Mouse (Mus musculus) embryo, embryonic 11.5 days (tissue): Measurements from ENCODE around the gene Slc17a1.

ENCODE experiments used
- DNase-seq: peaks from one replicate; pipeline ENCODE4 v3.0.0-alpha.2; 2012; ENCODE audit warnings: low read depth, low spot score

Slc17a1 gene

DNA sequence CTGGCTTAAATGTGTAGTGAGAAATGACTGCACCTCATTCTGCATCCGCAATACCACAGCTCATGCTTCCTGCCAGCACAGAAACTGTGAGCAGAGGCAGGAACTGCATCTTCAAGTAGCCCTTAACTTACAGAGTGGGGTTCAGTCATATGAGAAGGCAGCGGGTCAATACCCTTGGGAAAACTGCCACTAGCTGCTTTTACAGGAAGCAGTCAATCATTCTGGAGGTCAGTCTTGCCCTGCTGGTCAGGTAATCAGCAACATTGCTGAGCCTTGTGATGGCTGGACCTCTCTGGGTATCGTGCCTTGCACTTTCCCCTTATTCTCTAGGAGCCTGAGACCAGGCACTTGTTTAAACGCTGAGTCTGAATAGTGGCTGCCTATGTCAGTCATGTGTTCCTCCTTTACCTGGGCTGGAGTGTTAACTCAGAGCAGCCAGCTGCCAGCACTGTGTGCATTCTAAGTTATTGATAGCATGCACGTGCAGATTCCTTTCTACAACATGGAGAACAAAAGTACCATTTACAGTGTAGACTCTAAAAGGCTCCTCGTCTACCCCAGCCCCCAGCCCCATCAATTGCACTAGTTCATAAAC, 21.6 kb downstream of the Slc17a1 start:
- no peak for DNase-seq

DNA sequence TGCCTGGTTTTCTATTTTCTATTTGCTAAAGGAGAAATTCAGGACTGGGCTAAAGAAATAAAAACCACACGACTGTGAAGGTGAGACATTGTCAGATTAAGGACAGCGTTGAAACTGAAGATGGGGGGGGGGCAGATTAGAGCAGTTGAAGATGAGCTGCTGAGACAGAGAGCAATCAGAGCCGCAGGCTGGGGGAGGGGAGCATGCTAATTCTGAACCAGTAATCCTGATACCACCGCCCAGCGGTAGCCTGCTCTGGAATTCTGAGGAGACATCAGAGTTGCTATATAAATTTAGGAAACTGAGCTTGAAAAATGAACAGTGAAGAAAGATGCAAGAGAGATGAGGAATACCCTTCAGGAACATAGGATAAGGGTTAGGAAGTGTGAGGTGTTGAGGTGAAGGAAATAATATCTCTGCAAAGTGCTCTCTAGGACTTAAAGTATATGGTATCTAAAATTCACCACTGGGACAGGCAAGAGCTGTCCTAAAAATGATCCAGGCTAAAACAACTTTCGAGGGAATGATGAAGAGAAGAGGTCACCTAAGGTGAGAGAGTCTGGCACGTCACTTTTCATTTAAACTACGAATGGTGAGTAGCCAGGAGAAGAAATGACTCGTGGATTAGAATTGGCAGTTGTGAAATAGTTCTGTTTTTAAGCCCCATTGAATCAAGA, 25.2 kb downstream of the Slc17a1 start:
- no peak for DNase-seq

DNA sequence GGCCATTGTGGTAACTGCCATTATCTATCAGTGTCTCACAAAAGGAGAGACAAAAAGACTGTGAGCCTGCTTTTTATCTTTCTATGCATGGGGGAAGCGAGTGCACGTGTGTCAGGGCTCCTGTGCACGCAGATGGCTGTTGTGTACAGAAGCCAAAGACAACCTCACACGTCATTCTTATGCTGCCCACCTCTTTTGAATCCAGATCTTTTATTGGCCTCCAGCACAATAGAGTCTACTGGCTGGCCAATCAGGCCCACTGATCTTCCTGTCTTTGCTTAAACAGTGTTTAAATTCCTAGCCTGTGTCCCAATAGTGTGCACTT, 25.7 kb downstream of the Slc17a1 start:
- DNase-seq: no peak

DNA sequence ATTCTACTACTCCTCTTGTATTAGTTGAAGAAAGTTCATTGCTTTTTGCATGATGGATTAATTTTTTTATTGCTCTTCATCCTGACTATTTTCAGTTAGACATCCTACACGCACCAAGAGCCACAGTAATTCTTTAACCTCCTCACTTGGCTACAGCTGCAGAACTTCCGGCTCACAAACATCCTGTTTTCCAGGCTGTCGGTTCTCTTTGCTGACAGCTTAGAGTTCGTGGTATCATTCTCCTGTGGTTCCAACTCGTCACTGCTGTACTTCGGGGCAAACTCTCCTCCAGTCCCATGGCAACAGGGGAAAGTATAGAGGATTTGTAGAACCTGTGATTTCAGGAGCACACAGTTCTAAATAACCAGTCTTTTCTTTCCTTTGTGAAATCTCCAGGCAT, 30.7 kb downstream of the Slc17a1 start:
- DNase-seq: no peak

DNA sequence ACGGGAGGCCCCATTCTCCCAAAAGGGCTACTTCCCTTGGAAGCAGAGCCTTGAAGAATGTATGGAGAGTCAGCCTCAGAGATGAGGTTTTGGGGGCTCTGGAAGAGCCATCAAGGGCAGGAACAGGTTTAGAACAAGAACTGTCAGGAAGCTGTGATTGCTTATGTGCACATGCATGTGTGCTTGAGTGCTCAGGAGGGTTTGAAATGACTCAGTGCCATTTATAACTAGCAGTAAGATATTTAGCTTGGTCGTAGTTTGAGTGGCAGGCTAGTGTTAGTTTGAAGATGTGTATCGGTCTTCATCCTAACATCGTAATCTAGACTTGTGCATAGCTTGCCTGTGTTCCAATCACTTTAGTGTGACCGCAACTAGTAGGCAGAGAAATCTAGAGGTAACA, 39.4 kb downstream of the Slc17a1 start:
- DNase-seq: no peak

DNA sequence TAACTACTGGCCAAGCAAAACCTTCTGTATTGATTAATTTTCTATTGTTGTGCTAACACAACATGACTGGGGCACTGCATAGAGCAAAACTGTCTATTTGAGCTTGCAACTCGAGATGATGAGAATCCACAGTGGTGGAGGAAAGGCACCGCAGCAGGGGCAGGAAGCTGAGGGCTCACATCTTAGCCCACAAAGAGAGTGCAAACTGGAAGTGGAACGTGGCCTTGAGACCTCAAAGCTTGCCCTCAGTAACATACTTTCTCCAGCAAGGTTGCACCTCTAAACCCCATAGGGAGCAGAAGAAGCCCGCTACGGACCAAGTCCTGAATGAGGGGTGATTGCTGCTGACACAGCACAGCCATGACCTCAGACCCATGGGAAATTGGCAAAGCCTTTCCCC, 42.6 kb downstream of the Slc17a1 start:
- DNase-seq: no peak

DNA sequence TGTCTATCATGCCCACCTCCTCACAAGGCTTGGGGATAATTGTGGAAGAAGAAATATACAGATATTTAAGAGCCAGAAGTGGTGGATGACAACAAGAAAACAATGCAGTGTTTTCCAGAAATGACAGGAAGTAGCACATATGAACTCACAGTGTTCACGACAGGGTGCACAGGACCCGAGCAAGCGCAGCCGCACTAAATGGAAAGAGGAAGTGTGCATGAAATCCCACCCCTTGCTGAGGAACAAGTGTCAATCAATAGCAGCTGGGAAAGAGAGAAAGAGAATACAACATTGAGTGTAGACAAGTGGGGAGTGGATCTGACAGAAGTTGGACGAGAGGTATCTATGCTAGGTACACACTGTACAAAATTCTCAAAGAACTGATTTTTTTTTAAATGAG, 43.8 kb downstream of the Slc17a1 start:
- DNase-seq: no peak

DNA sequence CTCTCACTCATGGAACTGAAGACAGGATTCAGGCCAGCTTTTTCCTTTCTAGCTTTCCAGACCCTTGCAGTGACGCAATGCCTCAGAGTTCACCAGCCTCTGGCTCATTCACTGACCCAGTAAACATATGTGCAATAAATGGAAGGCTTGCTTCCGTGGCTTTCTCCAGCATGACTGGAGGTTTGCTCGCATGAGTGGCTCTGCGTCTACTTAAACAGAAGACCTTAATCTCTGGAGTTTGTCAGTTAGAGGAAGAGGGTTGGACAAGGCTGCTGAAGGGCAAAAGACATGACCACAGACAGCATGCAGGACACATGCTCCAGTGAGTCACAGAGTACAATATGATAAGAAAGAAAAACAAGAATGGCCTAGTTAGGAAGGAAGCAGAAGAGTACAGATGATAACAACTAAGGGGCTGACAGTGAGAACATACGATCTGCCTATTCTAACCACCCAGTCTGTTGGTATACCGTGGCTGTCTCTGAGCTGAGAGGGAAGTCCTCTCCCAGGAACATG, 46.3 kb downstream of the Slc17a1 start:
- DNase-seq: no peak

DNA sequence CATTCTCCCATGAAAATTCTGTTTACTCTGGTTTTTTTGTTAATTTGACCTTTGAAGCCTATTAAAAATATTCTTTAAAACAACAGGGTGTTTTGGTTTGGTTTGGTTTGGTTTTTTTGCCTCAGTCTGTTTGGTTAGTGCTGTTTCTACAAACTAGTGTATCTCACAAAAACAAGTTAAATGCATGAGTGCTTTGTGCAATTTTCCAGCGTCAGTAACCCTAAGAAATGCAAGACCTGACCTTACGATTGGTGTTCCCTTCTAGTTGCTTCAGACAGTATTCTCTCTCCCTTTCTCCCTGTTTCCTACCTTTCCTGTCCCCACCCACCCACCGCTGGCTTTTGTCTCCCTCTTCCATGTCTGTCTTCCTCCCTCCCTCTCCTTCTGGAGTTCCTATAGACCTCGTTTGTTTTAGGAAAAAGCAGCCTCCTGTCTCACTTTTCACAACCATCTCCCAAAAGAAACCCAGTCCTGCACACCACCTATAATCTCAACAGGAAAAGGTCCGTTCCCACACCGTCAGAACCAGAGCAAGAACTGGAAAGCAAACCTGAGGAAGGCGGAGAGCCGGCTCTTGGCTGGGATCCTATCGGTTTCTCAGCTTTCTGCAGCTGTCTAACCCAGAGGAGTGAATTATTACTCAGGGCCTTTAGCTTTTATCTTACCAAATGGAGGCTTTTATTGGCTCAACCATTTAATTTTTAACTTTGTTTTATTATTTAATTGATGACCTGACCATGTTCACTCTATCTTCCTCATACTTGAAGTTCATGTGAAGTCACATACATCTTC, 47.0 kb downstream of the Slc17a1 start, which contains the start of gene Slc17a4:
Gene Slc17a4 (minus strand): TSS at position 634 of the 792 bp plus-strand sequence.
- no peak for DNase-seq

DNA sequence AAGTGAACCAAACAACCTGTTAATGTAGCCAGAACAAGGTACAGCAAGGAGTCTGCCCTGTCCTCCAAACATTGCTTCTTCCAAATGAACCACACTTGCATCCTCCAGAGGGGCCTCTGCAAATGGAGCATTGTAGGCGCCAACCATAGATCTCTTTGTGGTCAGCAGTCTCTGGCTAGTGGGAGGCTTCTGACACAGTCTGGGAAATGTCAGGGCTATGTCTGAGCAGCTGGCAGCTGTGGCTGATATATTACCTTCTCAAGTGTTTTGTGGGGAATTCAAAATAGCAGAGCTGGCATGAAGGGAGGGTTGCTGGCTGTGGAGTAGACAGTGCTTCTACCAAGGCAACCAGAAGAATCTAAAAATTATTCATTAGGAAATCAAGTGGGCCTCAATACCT, 48.6 kb downstream of the Slc17a1 start:
- no peak for DNase-seq

DNA sequence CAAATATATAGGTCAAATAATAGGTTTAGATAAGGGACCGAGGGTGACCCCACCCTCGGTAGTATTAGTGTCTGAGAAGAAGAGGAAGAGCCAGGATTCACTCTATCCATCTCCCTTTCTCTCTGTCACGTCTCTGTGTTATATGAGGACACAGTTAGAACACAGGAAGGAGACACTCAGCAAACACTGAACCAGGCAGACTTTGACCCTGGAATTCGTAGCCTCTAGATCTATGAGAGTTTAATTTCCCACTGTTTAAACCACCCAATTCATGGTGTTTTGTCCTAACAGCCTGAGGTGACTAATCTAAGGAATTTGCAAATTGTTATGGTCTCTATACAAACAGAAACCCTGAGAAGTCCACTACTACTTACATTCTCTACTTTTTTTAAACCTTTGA, 50.1 kb downstream of the Slc17a1 start:
- DNase-seq: no peak

DNA sequence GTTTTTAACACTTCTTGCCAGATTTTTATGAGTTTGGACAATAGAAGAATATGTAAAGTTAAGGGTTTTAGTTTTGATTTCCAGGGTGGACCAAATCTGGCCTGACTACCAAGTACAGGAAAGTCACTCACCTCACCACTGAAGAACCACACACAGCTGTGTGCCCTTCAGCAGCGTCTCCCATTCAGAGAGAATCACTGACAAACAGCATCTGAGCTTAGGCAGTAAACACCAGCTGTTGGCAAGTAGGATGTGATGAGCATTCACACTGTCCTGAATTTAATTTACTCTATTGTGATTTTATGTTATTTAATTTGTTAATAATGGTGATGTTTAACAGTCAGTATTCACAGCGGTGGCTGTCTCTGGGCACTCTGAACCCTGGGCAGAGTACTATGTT, 58.2 kb downstream of the Slc17a1 start:
- DNase-seq: no peak

DNA sequence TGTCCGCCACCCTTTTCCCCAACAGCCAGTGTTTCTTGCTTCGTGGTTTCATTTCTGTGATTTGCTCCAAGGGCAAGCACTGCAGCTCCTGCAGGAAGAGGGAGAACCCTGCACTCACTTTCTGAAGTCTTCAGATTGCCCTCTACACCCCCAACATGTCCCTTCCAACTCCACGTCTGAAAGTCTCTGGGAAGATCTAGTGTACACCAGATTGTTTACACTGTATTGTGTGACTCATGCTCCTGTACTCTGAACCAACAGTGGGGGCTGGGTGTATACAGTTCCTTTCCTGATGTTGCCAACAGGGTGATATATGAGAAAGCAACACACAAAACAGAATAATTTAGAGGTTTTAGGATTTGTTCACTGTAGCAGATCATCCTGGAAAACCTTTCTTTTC, 61.1 kb downstream of the Slc17a1 start:
- DNase-seq: no peak

DNA sequence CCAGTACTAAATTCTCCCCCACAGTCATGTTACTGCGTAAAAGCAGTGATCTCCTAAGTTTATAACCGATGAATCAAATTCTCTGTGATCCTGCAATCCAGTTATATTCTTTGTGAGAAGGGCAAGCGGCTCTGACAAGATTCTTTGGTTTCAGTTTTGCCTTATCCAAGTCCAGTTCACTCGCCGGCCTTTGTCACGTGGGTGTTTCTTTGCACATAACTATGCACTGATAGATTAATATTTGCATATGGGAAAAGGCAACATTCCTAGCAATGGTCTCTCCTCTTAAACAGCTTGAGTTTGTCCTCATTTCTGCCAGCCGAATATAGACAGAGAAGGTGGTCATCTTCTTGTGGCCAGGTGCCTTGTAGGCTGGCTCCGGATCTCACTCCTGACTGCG, 62.9 kb downstream of the Slc17a1 start:
- no peak for DNase-seq

DNA sequence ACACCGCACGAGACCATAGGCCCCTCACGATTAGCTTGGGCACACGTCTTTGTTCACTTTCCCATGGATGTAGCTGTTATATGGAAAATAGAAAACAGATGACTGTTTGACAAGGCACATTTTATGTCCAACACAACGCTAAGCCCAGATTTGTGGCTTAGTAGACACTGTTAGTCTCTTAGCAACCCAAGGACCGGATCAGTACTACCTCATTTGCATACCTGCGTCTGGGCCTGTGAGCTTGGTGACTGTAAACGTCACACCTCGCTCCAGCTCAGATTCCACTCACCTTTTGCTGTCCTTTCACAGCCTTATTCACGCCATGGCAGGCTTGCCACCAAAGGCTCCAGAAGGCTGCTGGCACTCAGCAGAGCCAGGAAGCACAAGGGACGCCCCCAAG, 63.4 kb downstream of the Slc17a1 start:
- no peak for DNase-seq

DNA sequence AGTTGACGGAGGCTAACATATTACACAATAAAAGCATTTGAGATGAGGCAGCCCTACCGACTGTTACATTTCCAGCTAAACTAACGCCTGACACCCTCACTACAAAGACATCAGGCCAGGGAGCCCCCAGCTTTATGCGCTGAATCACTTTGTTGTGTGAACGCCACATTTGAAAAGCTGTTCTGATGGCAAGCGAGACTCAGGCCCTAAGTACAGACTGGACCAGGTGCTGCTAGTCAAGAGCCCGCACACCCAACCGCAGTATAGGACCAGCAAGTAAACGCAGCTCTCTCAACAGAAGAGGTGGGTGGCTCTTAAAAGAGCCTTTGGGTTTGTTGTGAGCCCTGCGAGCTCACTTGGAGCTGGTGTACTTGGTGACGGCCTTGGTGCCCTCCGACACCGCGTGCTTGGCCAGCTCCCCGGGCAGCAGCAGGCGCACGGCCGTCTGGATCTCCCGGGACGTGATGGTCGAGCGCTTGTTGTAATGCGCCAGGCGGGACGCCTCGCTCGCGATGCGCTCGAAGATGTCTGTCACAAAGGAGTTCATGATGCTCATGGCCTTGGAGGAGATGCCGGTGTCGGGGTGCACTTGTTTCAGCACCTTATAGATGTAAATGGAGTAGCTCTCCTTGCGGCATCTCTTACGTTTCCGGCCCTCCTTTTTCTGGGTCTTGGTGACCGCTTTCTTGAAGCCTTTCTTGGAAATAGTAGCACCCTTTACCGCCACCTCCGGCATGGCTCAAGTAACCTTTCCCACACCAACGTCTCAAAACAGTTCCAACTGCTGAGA, 66.1 kb downstream of the Slc17a1 start, which contains the start of gene Hist1h2ba:
Gene Hist1h2ba (minus strand): TSS at position 736 of the 790 bp plus-strand sequence.
- DNase-seq: no peak

DNA sequence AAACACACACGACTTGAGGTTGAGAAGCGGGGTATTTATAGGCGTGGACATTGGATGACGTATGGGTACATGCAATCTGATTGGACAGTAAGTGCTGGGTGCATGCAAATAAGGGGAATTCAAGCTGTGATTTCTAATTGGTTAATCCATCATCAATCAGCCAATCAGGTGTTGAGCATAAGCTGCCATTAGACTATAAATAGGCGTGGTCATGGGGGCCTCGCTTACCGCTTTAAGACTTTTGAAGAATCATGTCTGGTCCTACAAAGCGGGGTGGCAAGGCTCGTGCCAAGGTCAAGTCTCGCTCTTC, 66.6 kb downstream of the Slc17a1 start, which contains the start of gene Hist1h2aa:
Gene Hist1h2aa (plus strand): TSS at position 252 of the 310 bp plus-strand sequence.
- no peak for DNase-seq

DNA sequence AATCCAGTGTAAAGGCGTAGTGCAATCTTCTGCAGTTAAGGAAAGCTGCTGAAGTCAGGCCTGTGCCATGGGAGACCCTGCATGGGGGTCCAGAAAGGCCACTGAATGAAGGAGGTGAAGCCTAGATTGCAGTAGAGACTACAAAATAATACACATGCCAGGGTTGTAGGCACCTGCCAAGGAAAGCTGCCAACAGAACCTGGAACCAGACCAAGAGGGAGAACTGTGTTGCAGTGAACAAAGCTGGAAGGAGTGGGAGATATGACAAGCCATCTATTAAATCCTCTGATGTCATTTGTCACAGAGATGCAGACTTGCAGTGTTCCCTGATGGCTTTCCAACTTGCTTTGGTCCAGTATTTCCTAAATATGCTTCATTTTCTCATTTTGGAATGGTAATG, 71.1 kb downstream of the Slc17a1 start:
- DNase-seq: no peak

DNA sequence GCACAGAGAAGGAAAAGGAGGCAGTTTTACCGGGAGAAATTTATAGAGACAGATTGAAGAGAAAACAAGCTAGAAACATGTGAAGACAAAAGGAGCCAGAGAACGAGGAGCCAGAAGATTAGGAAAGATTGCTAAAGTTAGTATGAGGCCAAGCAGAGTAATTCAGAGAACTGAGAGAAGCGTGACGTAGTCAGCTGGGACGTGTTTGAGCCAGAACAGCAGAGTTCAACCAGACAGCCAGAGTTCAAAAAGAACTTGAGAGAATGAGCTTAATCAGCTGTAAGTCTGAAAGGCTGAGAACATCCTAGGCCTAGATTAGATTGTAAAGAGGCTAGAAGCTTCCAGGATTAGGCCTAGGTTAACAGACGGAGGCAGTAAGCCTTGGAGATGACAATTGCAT, 72.7 kb downstream of the Slc17a1 start:
- no peak for DNase-seq

DNA sequence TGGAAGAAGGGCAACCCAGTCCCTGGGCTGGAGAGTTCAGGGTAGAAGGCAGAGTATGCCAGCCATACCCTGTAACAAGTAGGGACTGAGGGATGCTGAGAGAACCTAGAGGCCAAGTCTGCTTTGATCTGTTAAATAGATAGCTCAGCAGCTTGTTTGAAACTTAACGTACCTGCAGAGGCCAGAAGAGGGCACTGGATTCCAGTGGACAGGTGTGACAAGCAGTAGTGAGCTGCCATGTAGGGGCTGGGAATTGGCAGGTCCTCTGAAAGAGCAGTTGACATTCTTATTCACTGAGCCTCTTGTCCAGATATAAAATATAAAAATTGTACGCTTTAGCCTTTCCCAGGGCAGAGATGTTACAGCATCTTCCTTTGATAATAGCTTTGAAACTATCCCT, 75.3 kb downstream of the Slc17a1 start:
- no peak for DNase-seq
